Mouse (Mus musculus) left cerebral cortex, adult 8-10 months (tissue): ENCODE measurements around the gene Birc5. TPM values are rescaled to one million over a fixed set of nuclear protein-coding genes. Genes with fewer than 3 reads are reported as not detected.
"Not testable (repeated sequence)": the region's sequence is repeated elsewhere in the genome, so short reads cannot be mapped to it uniquely, and the experiment has no call there.

Experiments used
- DNase-seq, 2 experiments: peaks; one replicate each; pipeline ENCODE4 v3.0.0; 2022; ENCODE audit warnings: low spot score in 2 of 2
- total RNA-seq, 4 experiments: library from RNA; stranded (reverse); gene quantifications; 2 replicates each; pipeline ENCODE4 v1.2.4; 2022

Birc5 gene
- total RNA-seq, result 1 to 10 TPM in 1 of 4 experiments, under 1 TPM in 3; 0.14 to 1.3 (median 0.72) TPM

DNA sequence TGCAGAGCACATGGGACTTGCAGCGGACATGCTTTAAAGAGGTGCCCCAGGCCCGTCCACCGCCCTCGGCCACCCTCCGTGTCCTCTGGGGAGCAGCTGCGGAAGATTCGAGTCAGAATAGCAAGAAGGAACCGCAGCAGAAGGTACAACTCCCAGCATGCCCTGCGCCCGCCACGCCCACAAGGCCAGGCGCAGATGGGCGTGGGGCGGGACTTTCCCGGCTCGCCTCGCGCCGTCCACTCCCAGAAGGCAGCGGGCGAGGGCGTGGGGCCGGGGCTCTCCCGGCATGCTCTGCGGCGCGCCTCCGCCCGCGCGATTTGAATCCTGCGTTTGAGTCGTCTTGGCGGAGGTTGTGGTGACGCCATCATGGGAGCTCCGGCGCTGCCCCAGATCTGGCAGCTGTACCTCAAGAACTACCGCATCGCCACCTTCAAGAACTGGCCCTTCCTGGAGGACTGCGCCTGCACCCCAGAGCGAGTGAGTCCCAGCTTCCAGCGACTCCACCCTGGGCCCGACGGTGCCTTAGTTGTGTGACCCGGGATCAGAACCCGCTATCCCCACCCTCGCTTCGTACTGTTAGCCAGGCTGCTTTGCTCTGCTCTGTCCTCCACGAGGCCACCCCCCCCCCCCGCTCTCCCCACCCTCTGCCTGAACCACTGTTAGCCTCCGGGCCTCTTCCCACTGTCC, at the start of gene Birc5:
TSS of gene Birc5 (plus strand) at position 267 of the 687 bp plus-strand sequence.
- DNase-seq, result peak; percentile 89 to 94

GRCm38 (mm10) chr11:117800038-117800437, 49.0 kb upstream of the Birc5 start:
- DNase-seq, result no peak

DNA sequence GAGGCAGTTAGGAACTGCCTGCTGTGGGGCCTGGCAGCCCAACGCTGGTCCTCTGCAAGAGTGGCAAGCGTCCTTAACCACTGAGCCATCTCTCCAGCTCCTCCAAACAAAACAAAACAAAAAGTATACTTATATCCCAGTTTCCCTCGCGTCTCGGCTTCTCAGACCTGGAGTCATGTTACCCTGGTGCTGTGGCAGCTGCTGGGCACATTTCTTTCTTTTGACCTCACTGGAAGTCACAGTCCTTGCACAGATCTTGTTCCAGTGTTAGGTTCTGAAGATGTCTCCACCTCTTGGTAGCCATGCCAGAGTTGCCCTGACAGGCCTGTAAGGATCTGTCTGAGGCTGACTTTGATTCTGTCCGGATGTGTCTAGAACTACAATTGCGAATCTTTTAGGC, 47.4 kb upstream of the Birc5 start:
- no peak for DNase-seq

DNA sequence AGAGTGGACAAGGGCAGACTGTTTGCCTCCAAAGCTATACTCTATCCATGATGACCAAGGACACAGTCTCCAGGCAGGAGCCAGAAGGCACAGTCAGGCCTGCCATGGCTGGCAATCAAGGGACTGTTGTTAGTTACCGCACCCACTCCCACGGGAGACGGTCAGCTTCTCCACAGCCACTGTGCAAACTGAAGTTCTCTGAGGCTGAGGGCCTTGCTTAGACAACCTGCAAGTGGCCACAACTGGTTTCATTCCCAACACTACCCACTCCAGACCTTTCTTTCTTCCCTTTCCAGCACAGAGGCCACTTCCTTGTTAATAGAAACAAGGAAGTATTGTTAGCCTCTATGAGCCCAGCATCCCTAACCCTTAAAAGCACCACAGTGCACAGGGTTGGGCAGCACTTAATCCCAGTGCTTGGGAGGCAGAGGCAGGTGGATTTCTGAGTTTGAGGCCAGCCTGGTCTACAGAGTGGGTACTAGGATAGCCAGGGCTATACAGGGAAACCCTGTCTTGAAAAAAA, 45.8 kb upstream of the Birc5 start:
- no peak for DNase-seq

DNA sequence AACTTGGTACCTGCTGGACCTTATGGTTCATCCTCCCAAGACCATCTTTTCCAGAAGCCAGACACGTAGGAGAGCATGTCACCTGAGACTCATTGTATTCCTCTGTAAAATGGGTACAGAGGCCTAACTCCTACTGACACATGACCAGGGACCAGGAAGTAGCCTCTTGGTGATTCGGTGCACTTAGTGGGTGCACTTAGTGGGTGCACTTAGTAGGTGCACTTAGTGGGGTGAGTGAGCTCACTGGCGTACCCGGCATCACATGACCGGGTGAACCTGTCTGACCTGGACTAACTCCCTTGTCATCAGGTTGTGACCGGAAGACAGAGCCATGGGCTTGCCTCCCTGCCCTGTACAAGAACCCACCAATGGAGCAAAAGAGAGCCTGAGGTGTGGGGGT, 42.3 kb upstream of the Birc5 start:
- DNase-seq, result no peak

DNA sequence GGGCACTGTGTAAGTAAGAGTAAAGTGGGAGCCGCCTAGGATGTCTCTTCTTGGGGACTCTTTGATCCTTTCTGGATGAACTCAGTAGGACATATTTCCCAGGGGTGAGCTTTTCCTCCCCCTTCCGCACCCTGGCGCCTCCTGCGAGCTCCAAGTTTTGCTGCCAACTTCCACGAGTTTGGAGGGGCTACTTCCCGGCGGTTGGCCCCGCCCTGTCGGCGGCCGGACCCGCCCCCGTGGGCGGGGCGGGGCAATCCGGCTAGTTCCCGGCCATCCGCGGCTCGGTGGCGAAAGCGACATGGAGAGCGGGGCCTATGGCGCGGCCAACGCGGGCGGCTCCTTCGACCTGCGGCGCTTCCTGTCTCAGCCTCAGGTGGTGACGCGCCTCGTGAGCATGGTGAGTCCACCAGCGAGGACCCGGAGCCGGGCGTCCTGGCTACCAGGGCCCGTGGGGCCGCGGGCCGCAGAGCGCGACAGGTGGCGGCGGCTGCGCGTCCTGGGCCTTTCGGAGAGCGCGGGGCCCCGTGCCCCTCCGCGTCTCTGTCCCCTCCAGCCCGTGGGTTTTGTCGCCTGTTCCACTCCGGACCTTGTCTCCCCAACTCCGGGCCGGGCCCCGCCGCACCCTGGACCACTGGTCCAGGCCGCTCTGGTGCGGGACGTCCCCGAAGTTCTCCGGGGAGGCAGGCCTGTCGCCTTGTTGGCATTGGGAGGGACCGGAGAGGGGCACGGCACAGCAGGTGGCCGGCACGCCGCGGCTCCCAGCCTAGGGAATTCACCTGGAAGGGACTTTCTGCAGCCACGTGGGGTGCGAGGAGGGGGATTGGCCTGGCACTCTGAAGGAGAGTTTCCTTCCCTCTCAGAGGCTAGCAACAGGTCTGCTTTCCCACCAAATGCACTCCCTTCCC, 39.4 kb upstream of the Birc5 start, which contains the start of the genes Gm20708 and Syngr2:
TSS of gene Gm20708 (plus strand) at position 262 of the 905 bp plus-strand sequence.
TSS of gene Syngr2 (plus strand) at position 262 of the 905 bp plus-strand sequence.
- no peak for DNase-seq

DNA sequence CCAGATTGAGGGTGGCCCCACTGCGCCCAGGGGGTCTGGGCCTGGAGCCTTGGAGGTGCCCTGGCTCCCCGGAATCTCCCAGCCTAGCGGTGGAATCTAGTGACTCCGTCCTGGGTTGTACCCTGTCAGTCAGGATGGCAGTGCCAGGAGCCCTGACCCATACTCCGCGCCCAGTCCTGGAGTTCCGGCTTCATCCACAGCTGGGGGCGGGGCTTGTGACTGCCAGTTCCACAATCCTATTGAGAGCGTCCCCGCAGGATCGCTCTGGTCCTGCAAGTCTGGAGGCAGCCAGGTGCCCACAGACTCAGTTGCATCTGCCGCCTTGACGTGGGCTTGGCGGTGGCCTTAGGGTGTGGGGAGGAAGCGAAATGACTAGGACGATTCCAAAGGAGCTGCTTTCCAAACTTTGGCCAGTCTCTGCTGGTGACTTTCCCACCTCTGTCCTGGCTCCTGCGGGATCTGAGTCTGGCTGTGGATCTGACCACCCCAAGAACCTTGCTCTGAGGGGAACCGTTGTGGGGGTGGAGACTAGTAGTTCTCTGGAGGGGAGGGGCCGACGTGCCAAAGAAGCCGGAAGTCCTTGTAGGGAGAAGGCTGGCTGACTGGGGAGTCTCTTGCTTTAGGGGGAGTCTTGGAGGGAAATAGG, 38.5 kb upstream of the Birc5 start:
- peak in 1 of 2 experiments; percentile 65 for DNase-seq

- DNase-seq, result no peak
Observed at GRCm38 (mm10) chr11:117813867-117814266, 35.2 kb upstream of the Birc5 start.

- no peak for DNase-seq
Observed at GRCm38 (mm10) chr11:117814704-117815366, 34.2 kb upstream of the Birc5 start.

DNA sequence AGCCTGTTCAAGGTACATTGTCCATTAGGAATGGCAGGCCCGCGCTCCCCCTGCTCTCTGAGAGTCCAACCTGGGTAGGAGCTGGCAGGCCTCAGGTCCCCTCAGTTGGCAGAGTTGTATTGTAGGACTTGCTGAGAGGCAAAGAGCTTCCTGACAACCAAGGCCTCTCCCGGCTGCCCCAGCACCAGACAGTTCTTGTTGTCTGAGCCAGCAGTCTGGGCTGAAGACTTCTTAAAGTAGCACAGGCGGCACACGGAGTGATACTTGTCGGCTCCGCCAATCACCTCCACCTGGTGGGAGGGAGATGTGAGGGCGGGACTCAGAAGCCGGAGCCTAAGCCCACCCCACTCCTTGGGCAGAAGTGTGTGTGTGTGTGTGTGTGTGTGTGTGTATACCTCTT, 33.2 kb upstream of the Birc5 start:
- DNase-seq, result not testable (repeated sequence)

- no peak for DNase-seq
Observed at GRCm38 (mm10) chr11:117816389-117816996, 32.6 kb upstream of the Birc5 start.

GRCm38 (mm10) chr11:117819095-117819494, 30.0 kb upstream of the Birc5 start:
- DNase-seq, result no peak

- DNase-seq, result no peak
Observed at GRCm38 (mm10) chr11:117820173-117820572, 28.9 kb upstream of the Birc5 start.

- DNase-seq, result no peak
Observed at GRCm38 (mm10) chr11:117821868-117822267, 27.2 kb upstream of the Birc5 start.

DNA sequence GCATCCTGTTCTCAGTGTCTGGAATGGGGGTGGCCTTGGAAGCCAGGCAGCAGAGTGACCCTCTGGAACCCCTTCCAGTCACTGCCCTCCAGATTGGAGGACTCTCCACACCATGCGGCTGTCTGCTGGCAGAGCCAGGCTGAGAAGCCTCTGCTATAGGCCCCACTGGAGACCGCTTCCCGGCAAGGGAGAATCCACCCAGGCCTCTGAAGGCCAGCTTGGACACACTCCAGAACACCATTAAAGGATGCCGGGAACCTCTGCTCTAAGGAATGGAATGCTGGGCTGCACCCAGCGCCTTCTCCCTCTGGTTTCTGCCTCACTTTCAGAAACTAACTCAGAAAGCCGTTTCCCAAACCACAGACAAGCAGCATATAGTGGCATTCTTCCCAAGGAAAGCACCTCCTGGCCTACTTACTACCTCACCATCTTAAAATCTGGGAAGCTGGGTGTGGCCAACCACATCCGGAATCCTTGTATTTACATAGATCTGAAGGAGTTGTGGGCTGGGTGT, 26.3 kb upstream of the Birc5 start:
- DNase-seq, result no peak

- no peak for DNase-seq
Observed at GRCm38 (mm10) chr11:117823411-117823810, 25.6 kb upstream of the Birc5 start.

DNA sequence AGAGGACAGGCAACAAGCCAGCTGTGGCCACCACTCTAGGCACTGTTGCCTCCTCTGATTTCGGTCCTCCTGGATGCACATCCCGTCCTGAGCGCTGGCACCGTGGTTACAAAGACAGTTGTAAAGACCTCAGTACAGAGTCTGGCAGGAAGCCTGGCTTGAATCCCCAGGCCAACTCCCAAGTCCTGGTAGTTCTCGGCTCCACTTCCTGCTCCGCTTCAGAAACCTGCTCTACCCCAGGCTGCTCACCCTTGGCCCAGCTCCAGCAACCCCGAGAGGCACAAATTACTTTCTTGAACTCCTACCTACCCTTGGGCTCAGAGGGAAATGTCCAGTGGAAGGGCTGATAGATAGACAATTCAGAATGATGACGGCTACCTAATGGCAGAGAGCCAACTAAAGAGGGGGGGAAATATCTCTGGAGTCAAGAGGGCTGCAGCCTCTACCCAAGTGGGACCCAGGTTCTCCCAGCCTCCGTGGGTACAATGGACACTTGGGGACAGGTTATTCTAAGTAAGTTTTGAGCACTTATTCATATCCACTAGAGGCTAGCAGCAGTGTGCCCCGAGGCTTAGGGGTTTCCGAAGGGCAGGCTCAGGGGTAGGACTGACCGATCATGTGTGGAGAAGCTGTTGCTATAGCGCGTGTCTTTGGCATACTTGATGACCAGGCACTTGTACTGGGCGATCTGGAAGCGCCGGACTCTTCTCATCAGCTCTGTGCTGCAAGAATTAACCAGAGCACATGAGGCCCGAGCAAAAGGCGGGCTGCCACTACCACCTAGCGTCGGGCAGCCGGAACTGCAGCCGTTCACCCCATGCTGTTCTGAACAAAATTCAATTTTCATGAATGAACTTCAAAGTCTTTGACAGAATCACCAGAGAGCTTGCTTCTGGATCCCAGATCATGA, 24.7 kb upstream of the Birc5 start:
- peak; percentile 45 to 71 for DNase-seq

DNA sequence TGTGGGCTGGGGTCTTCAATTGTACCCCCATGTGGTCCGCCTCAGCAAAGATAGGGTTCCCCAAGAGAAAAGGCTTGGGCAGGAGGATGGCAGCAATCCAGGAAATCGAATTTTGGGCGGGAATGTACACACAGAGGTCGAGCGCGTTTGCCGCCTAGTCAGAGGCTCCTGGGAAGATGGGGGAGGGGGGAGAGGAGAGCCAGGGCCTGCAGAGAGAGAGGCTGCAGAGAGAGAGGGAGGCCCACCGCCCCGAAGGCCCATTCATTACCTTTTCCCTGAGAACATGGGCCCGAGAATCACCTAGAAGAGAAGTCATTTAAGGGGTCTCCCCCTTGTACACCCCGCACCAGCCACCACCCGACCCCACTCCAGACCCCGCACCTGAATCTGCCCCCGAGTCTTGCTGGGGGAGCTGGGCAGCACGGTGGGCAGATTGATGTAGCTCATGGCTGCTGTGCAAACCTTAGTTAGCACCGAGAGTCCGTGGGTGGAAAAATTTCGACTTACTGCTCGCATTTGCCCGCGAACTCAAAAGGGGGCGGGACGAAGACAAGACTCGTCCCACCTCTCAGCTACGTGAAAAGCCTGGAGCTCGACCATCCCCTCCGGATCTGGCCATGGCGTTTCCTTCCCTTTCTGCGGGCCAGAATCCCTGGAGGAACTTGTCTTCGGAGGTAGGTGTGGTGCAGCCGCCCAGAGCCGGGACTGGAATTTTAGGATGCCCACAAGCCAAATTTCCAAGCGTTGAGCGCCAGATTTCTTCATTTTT, 23.5 kb upstream of the Birc5 start, which contains the start of the genes Afmid and Tk1:
TSS of gene Afmid (plus strand) at position 592 of the 769 bp plus-strand sequence.
TSS of gene Tk1 (minus strand) at position 760 of the 769 bp plus-strand sequence.
- no peak for DNase-seq
